Mouse (Mus musculus): Measurements from ENCODE around the gene Clcnka. TPM values are rescaled to one million over a fixed set of nuclear protein-coding genes. Genes with fewer than 3 reads are reported as not detected.

Gene Clcnka
- polyA plus RNA-seq, 1 experiment from 2014 or later, result 0.19 TPM

DNA sequence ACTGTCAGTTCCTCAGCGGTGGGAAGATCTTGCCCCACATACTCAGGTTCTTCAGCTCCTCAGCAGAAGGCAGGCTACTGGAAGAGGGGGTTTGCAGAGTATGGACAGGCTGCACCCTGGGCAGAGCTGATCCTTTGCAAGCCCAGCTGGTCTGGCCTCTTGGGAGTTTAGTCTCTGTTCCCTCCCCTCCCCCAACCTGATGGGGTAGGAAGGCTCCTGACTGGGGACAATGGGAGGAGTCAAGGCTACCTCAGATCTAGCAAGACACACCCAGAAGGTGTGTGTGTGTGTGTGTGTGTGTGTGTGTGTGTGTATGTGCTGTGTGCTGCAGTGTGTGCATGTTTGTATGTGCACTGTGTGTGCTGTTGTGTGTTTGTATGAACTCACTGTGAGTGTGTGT, 59.7 kb downstream of the Clcnka start:
- no peak overlapping the region for H3K4me2 ChIP-seq
- no peak for DNase-seq (ENCODE audit: low spot score)
- peaks cover 14% of the 10 kb centered on the region for H3K27me3 ChIP-seq (replicated peaks; ENCODE audit: control insufficient read depth, insufficient read depth, low read length)

GRCm38 (mm10) chr4:141337986-141338385, 60.5 kb downstream of the Clcnka start:
- H3K4me3 ChIP-seq (ENCODE audit: low read depth, low read length), result no peak overlapping the region
- no peaks in the 10 kb centered on the region for H3K9me3 ChIP-seq (ENCODE audit: control insufficient read depth, low read length)
- no peak overlapping the region for H3K4me2 ChIP-seq
- H3K9ac ChIP-seq (ENCODE audit: low read depth, low read length), result no peak overlapping the region
- no peak overlapping the region for H3K27ac ChIP-seq (ENCODE audit: low read depth, low read length)
- DNase-seq (ENCODE audit: low spot score) (no peak), ATAC-seq (replicated peaks; ENCODE audit: low FRiP score) (no peak)
- peaks cover 14% of the 10 kb centered on the region for H3K27me3 ChIP-seq (replicated peaks; ENCODE audit: control insufficient read depth, insufficient read depth, low read length)
- WGBS, result 49% methylated on average over 6 of the region's 6 CpGs
- H3K36me3 ChIP-seq (ENCODE audit: control insufficient read depth, insufficient read depth, low read length), result no peaks in the 10 kb centered on the region
- H3K4me1 ChIP-seq (replicated peaks; ENCODE audit: control insufficient read depth, insufficient read depth, low read length), result peaks cover 11% of the 10 kb centered on the region

More for the DNA sequence above, 59.7 kb downstream of the Clcnka start:
- no peak overlapping the region for H3K9ac ChIP-seq (ENCODE audit: low read depth, low read length)
- no peak overlapping the region for H3K27ac ChIP-seq (ENCODE audit: low read depth, low read length)
- ATAC-seq (replicated peaks; ENCODE audit: low FRiP score), result no peak
- WGBS, result 10% methylated on average over 1 of the region's 1 CpGs
- H3K9me3 ChIP-seq (ENCODE audit: control insufficient read depth, low read length), result no peaks in the 10 kb centered on the region
- no peak overlapping the region for H3K4me3 ChIP-seq (ENCODE audit: low read depth, low read length)
- peaks cover 11% of the 10 kb centered on the region for H3K4me1 ChIP-seq (replicated peaks; ENCODE audit: control insufficient read depth, insufficient read depth, low read length)
- H3K36me3 ChIP-seq (ENCODE audit: control insufficient read depth, insufficient read depth, low read length), result no peaks in the 10 kb centered on the region

- no peak overlapping the region for H3K4me2 ChIP-seq
- no peak overlapping the region for H3K27ac ChIP-seq (ENCODE audit: low read depth, low read length)
- ATAC-seq (replicated peaks; ENCODE audit: low FRiP score) (no peak), DNase-seq (ENCODE audit: low spot score) (no peak)
- 67% methylated on average over 6 of the region's 6 CpGs for WGBS
- no peak overlapping the region for H3K9ac ChIP-seq (ENCODE audit: low read depth, low read length)
- no peaks in the 10 kb centered on the region for H3K9me3 ChIP-seq (ENCODE audit: control insufficient read depth, low read length)
- H3K4me3 ChIP-seq (ENCODE audit: low read depth, low read length), result no peak overlapping the region
- peaks cover 11% of the 10 kb centered on the region for H3K4me1 ChIP-seq (replicated peaks; ENCODE audit: control insufficient read depth, insufficient read depth, low read length)
- H3K36me3 ChIP-seq (ENCODE audit: control insufficient read depth, insufficient read depth, low read length), result no peaks in the 10 kb centered on the region
- peaks cover 15% of the 10 kb centered on the region for H3K27me3 ChIP-seq (replicated peaks; ENCODE audit: control insufficient read depth, insufficient read depth, low read length)
Measured at GRCm38 (mm10) chr4:141336196-141336595, 62.3 kb downstream of the Clcnka start.

GRCm38 (mm10) chr4:141335263-141335796, 63.2 kb downstream of the Clcnka start:
- Histone ChIP-seq H3K27ac (ENCODE audit: low read depth, low read length) (no peak overlapping the region), H3K36me3 (ENCODE audit: control insufficient read depth, insufficient read depth, low read length) (no peaks in the 10 kb centered on the region), H3K4me2 (no peak overlapping the region), H3K4me1 (replicated peaks; ENCODE audit: control insufficient read depth, insufficient read depth, low read length) (peaks cover 11% of the 10 kb centered on the region), H3K9me3 (ENCODE audit: control insufficient read depth, low read length) (no peaks in the 10 kb centered on the region), H3K4me3 (ENCODE audit: low read depth, low read length) (no peak overlapping the region), H3K27me3 (replicated peaks; ENCODE audit: control insufficient read depth, insufficient read depth, low read length) (peaks cover 13% of the 10 kb centered on the region), H3K9ac (ENCODE audit: low read depth, low read length) (no peak overlapping the region)
- no peak for DNase-seq (ENCODE audit: low spot score)
- 20% methylated on average over 3 of the region's 3 CpGs for WGBS
- no peak for ATAC-seq (replicated peaks; ENCODE audit: low FRiP score)

DNA sequence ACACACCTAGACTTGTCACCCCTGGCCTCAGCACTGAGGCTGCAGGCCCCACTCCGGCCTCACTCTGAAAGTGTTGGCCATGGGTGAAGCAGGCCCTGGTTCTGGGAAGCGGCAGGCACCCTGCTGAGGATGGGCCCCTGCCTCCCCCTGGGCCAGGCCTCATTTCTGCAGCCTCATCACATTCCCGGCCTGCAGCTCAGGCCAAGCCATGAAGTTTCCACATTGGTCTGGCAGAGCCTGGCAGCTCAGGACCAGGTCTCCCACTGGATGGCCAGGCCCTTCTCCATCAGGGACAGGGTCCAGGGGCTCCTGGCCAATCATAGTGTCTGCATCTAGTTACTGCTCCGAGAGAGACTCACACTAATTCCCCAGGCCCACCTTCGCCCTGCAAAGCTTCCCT, 63.8 kb downstream of the Clcnka start:
- Histone ChIP-seq H3K9me3 (ENCODE audit: control insufficient read depth, low read length) (no peaks in the 10 kb centered on the region), H3K36me3 (ENCODE audit: control insufficient read depth, insufficient read depth, low read length) (no peaks in the 10 kb centered on the region; the same call in 1 of the 2 replicates), H3K4me2 (no peak overlapping the region), H3K27ac (ENCODE audit: low read depth, low read length) (no peak overlapping the region), H3K27me3 (replicated peaks; ENCODE audit: control insufficient read depth, insufficient read depth, low read length) (peaks cover 8% of the 10 kb centered on the region; the same call in 1 of the 2 replicates), H3K9ac (ENCODE audit: low read depth, low read length) (no peak overlapping the region), H3K4me1 (replicated peaks; ENCODE audit: control insufficient read depth, insufficient read depth, low read length) (peaks cover 11% of the 10 kb centered on the region), H3K4me3 (ENCODE audit: low read depth, low read length) (no peak overlapping the region)
- ATAC-seq (replicated peaks; ENCODE audit: low FRiP score), result no peak
- no peak for DNase-seq (ENCODE audit: low spot score)
- 73% methylated on average over 5 of the region's 5 CpGs for WGBS

Small RNA genes lying within 50 kb of the gene (microRNA-seq; reads per million reads assigned to microRNA genes)
- not detected for gene Gm25690 (ENCODE audit: borderline number of aligned reads)

Other genes with a start within 250 kb of the Clcnka start
- 4.5 and 4.6 TPM in 2 replicates for gene Rsg1, start 184.8 kb downstream of the Clcnka start, polyA plus RNA-seq (2014; fragmentation: Nextera tagmentation; extraction: Ambion mirVana)
- gene Arhgef19, start 159.2 kb downstream of the Clcnka start, polyA plus RNA-seq (2014; fragmentation: Nextera tagmentation; extraction: Ambion mirVana), result 2.3 and 2.5 TPM in 2 replicates
- 2.5 and 2.9 TPM in 2 replicates for gene Epha2, start 97.5 kb downstream of the Clcnka start, polyA plus RNA-seq (2014; fragmentation: Nextera tagmentation; extraction: Ambion mirVana)
- 0.45 and 0.64 TPM in 2 replicates for gene Fam131c, start 30.5 kb downstream of the Clcnka start, polyA plus RNA-seq (2014; fragmentation: Nextera tagmentation; extraction: Ambion mirVana)
- not detected in 2 replicates for gene Clcnkb, start 17.3 kb upstream of the Clcnka start, polyA plus RNA-seq (2014; fragmentation: Nextera tagmentation; extraction: Ambion mirVana)
- gene Hspb7, start 22.1 kb upstream of the Clcnka start, polyA plus RNA-seq (2014; fragmentation: Nextera tagmentation; extraction: Ambion mirVana), result 0.42 and 1.2 TPM in 2 replicates
- gene Srarp, start 37.4 kb upstream of the Clcnka start, polyA plus RNA-seq (2014; fragmentation: Nextera tagmentation; extraction: Ambion mirVana), result not detected in 2 replicates
- gene Zbtb17, start 45.9 kb upstream of the Clcnka start, polyA plus RNA-seq (2014; fragmentation: Nextera tagmentation; extraction: Ambion mirVana), result 24.3 and 26.4 TPM in 2 replicates
- gene Spen, start 139.9 kb upstream of the Clcnka start, polyA plus RNA-seq (2014; fragmentation: Nextera tagmentation; extraction: Ambion mirVana), result 9.1 and 10.4 TPM in 2 replicates
- 15.4 and 17.0 TPM in 2 replicates for gene Fblim1, start 207.4 kb upstream of the Clcnka start, polyA plus RNA-seq (2014; fragmentation: Nextera tagmentation; extraction: Ambion mirVana)
- 3.3 and 3.7 TPM in 2 replicates for gene Tmem82, start 219.9 kb upstream of the Clcnka start, polyA plus RNA-seq (2014; fragmentation: Nextera tagmentation; extraction: Ambion mirVana)
- gene Slc25a34, start 225.1 kb upstream of the Clcnka start, polyA plus RNA-seq (2014; fragmentation: Nextera tagmentation; extraction: Ambion mirVana), result not detected in 2 replicates